Mouse (Mus musculus): ENCODE results near the gene Pink1. TPM values are rescaled to one million over a fixed set of nuclear protein-coding genes. Genes with fewer than 3 reads are reported as not detected.
"Not testable (repeated sequence)": the region's sequence is repeated elsewhere in the genome, so short reads cannot be mapped to it uniquely, and the experiment has no call there.

Gene Pink1
- polyA plus RNA-seq, 1 experiment from 2014 or later, result 32.8 TPM

GRCm38 (mm10) chr4:138336876-138337275 is 10.8 kb upstream of the Pink1 start:
- H3K9me3 ChIP-seq (replicated peaks), result no peaks in the 10 kb centered on the region
- H3K4me1 ChIP-seq, result peaks cover 4% of the 10 kb centered on the region; the same call in 1 of the 2 replicates
- DNase-seq (ENCODE audit: low spot score), result no peak
- no peak overlapping the region for H3K27ac ChIP-seq
- peaks cover 6% of the 10 kb centered on the region; the same call in 1 of the 2 replicates for H3K27me3 ChIP-seq (ENCODE audit: low read depth, poor library complexity, severe bottlenecking)
- no peaks in the 10 kb centered on the region for H3K36me3 ChIP-seq
- WGBS, result 82% methylated on average over 5 of the region's 5 CpGs
- no peak overlapping the region for H3K4me3 ChIP-seq

- Histone ChIP-seq H3K4me3 (no peak overlapping the region), H3K27ac (no peak overlapping the region), H3K27me3 (ENCODE audit: low read depth, poor library complexity, severe bottlenecking) (peaks cover 18% of the 10 kb centered on the region), H3K9me3 (replicated peaks) (no peaks in the 10 kb centered on the region), H3K36me3 (no peaks in the 10 kb centered on the region), H3K4me1 (peaks cover under 1% of the 10 kb centered on the region; the same call in 1 of the 2 replicates)
- WGBS, result 87% methylated on average over 6 of the region's 6 CpGs
- no peak for DNase-seq (ENCODE audit: low spot score)
Measured at GRCm38 (mm10) chr4:138335648-138336047, 9.5 kb upstream of the Pink1 start.

- Histone ChIP-seq H3K27me3 (ENCODE audit: low read depth, poor library complexity, severe bottlenecking) (peaks cover 22% of the 10 kb centered on the region), H3K27ac (no peak overlapping the region), H3K9me3 (replicated peaks) (no peaks in the 10 kb centered on the region), H3K4me3 (no peak overlapping the region), H3K36me3 (no peaks in the 10 kb centered on the region), H3K4me1 (peaks cover 7% of the 10 kb centered on the region; the same call in 1 of the 2 replicates)
- no peak for DNase-seq (ENCODE audit: low spot score)
- 89% methylated on average over 12 of the region's 12 CpGs for WGBS
Measured at GRCm38 (mm10) chr4:138335036-138335435, 8.9 kb upstream of the Pink1 start.

GRCm38 (mm10) chr4:138333135-138333534 is 7.0 kb upstream of the Pink1 start:
- no peaks in the 10 kb centered on the region for H3K36me3 ChIP-seq
- DNase-seq (ENCODE audit: low spot score), result no peak
- no peak overlapping the region for H3K4me3 ChIP-seq
- H3K27ac ChIP-seq, result no peak overlapping the region
- no peaks in the 10 kb centered on the region for H3K9me3 ChIP-seq (replicated peaks)
- peaks cover 8% of the 10 kb centered on the region; the same call in 1 of the 2 replicates for H3K4me1 ChIP-seq
- peaks cover 22% of the 10 kb centered on the region for H3K27me3 ChIP-seq (ENCODE audit: low read depth, poor library complexity, severe bottlenecking)
- WGBS, result 83% methylated on average over 4 of the region's 4 CpGs

- H3K27me3 ChIP-seq (ENCODE audit: low read depth, poor library complexity, severe bottlenecking), result peaks cover 22% of the 10 kb centered on the region
- DNase-seq (ENCODE audit: low spot score), result no peak
- H3K36me3 ChIP-seq, result no peaks in the 10 kb centered on the region
- H3K9me3 ChIP-seq (replicated peaks), result no peaks in the 10 kb centered on the region
- H3K4me1 ChIP-seq, result peaks cover 8% of the 10 kb centered on the region; the same call in 1 of the 2 replicates
- WGBS, result 81% methylated on average over 9 of the region's 9 CpGs
- no peak overlapping the region for H3K27ac ChIP-seq
- no peak overlapping the region for H3K4me3 ChIP-seq
Measured at GRCm38 (mm10) chr4:138331647-138332046, 5.5 kb upstream of the Pink1 start.

- Histone ChIP-seq H3K4me1 (peaks cover 21% of the 10 kb centered on the region), H3K9me3 (replicated peaks) (no peaks in the 10 kb centered on the region), H3K36me3 (no peaks in the 10 kb centered on the region), H3K27ac (no peak overlapping the region), H3K27me3 (ENCODE audit: low read depth, poor library complexity, severe bottlenecking) (peaks cover 22% of the 10 kb centered on the region), H3K4me3 (no peak overlapping the region)
- no peak for DNase-seq (ENCODE audit: low spot score)
- 40% methylated on average over 15 of the region's 15 CpGs for WGBS
Measured at GRCm38 (mm10) chr4:138330264-138330671, 4.2 kb upstream of the Pink1 start.

GRCm38 (mm10) chr4:138327891-138328470 is 1.9 kb upstream of the Pink1 start:
- no peaks in the 10 kb centered on the region for H3K36me3 ChIP-seq
- DNase-seq (ENCODE audit: low spot score), result no peak
- H3K4me1 ChIP-seq, result peaks cover 22% of the 10 kb centered on the region
- 77% methylated on average over 7 of the region's 7 CpGs for WGBS
- no peaks in the 10 kb centered on the region for H3K9me3 ChIP-seq (replicated peaks)
- peak overlapping the region; percentile 42 for H3K4me3 ChIP-seq
- peaks cover 22% of the 10 kb centered on the region for H3K27me3 ChIP-seq (ENCODE audit: low read depth, poor library complexity, severe bottlenecking)
- H3K27ac ChIP-seq, result 0 out of 2 replicates have a peak overlapping the region, but pooled peaks have one; percentile 54

- not testable (repeated sequence) for H3K4me3 ChIP-seq; H3K36me3 ChIP-seq; DNase-seq (ENCODE audit: low spot score); H3K9me3 ChIP-seq (replicated peaks)
- WGBS, result 68% methylated on average over 9 of the region's 12 CpGs
- peaks cover 18% of the 10 kb centered on the region for H3K27me3 ChIP-seq (ENCODE audit: low read depth, poor library complexity, severe bottlenecking)
- H3K27ac ChIP-seq, result peak overlapping the region; percentile 96; the same call in 1 of the 2 replicates
- H3K4me1 ChIP-seq, result peaks cover 22% of the 10 kb centered on the region
Measured at GRCm38 (mm10) chr4:138327155-138327554, 1.0 kb upstream of the Pink1 start.

GRCm38 (mm10) chr4:138325466-138326076 is 536 bp downstream of the Pink1 start:
- under 1% methylated on average over 44 of the region's 45 CpGs for WGBS
- Histone ChIP-seq H3K36me3 (peaks cover 2% of the 10 kb centered on the region; the same call in 1 of the 2 replicates), H3K9me3 (replicated peaks) (no peaks in the 10 kb centered on the region), H3K27ac (peak overlapping the region; percentile 96), H3K27me3 (ENCODE audit: low read depth, poor library complexity, severe bottlenecking) (peaks cover 3% of the 10 kb centered on the region; the same call in 1 of the 2 replicates), H3K4me1 (peaks cover 21% of the 10 kb centered on the region), H3K4me3 (peak overlapping the region; percentile 92)
- DNase-seq (ENCODE audit: low spot score), result peak; percentile 91

- no peaks in the 10 kb centered on the region for H3K27me3 ChIP-seq (ENCODE audit: low read depth, poor library complexity, severe bottlenecking)
- no peaks in the 10 kb centered on the region for H3K9me3 ChIP-seq (replicated peaks)
- H3K27ac ChIP-seq, result no peak overlapping the region
- no peak for DNase-seq (ENCODE audit: low spot score)
- peaks cover 14% of the 10 kb centered on the region for H3K4me1 ChIP-seq
- peaks cover 11% of the 10 kb centered on the region; the same call in 1 of the 2 replicates for H3K36me3 ChIP-seq
- no peak overlapping the region for H3K4me3 ChIP-seq
- WGBS, result 89% methylated on average over 3 of the region's 3 CpGs
Measured at GRCm38 (mm10) chr4:138324451-138324850, 1.7 kb downstream of the Pink1 start.

- no peak overlapping the region for H3K27ac ChIP-seq
- WGBS, result 86% methylated on average over 4 of the region's 4 CpGs
Measured at GRCm38 (mm10) chr4:138323753-138324152, 2.4 kb downstream of the Pink1 start.

GRCm38 (mm10) chr4:138322692-138323091 is 3.4 kb downstream of the Pink1 start:
- no peaks in the 10 kb centered on the region for H3K27me3 ChIP-seq (ENCODE audit: low read depth, poor library complexity, severe bottlenecking)
- H3K9me3 ChIP-seq (replicated peaks), result no peaks in the 10 kb centered on the region
- 86% methylated on average over 4 of the region's 4 CpGs for WGBS
- DNase-seq (ENCODE audit: low spot score), result no peak
- peaks cover 15% of the 10 kb centered on the region; the same call in 1 of the 2 replicates for H3K36me3 ChIP-seq
- no peak overlapping the region for H3K4me3 ChIP-seq
- no peak overlapping the region for H3K27ac ChIP-seq
- peaks cover 14% of the 10 kb centered on the region for H3K4me1 ChIP-seq

More at GRCm38 (mm10) chr4:138323753-138324152, 2.4 kb downstream of the Pink1 start:
- peaks cover 14% of the 10 kb centered on the region for H3K4me1 ChIP-seq
- H3K9me3 ChIP-seq (replicated peaks), result no peaks in the 10 kb centered on the region
- no peaks in the 10 kb centered on the region for H3K27me3 ChIP-seq (ENCODE audit: low read depth, poor library complexity, severe bottlenecking)
- DNase-seq (ENCODE audit: low spot score), result no peak
- H3K4me3 ChIP-seq, result no peak overlapping the region
- H3K36me3 ChIP-seq, result peaks cover 11% of the 10 kb centered on the region; the same call in 1 of the 2 replicates

GRCm38 (mm10) chr4:138321488-138321887 is 4.6 kb downstream of the Pink1 start:
- no peak overlapping the region for H3K27ac ChIP-seq
- no peaks in the 10 kb centered on the region for H3K27me3 ChIP-seq (ENCODE audit: low read depth, poor library complexity, severe bottlenecking)
- H3K36me3 ChIP-seq, result peaks cover 27% of the 10 kb centered on the region
- 77% methylated on average over 7 of the region's 7 CpGs for WGBS
- H3K4me1 ChIP-seq, result peaks cover 13% of the 10 kb centered on the region
- H3K4me3 ChIP-seq, result no peak overlapping the region
- DNase-seq (ENCODE audit: low spot score), result no peak
- H3K9me3 ChIP-seq (replicated peaks), result no peaks in the 10 kb centered on the region

Measured in limb, embryonic 10.5 days (tissue).